Mouse (Mus musculus): Measurements from ENCODE around the gene Gm49340. TPM values are rescaled to one million over a fixed set of nuclear protein-coding genes. Genes with fewer than 3 reads are reported as not detected.

Gene Gm49340
- total and polyA plus RNA-seq, 2 experiments from 2014 or later, result not detected

DNA sequence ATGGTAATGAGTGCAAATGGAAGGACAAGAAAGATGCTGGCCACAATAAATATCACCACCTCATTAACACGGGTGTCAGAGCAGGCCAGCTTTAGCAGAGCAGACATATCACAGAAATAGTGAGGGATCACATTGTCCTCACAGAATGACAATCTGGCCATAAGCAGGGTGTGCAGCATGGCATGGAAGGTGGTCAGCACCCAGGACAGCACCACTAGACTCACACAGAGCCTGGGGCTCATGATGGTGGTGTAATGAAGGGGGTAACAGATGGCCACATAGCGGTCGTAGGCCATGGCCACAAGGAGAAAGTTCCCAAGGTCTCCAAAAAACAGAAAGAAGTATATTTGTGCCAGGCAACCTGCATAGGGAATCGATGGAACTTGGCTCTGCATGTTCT is 65.8 kb downstream of the Gm49340 start:
- Histone ChIP-seq H3K27me3 (ENCODE audit: insufficient read depth, low read length) (no peaks in the 10 kb centered on the region), H3K9me3 (ENCODE audit: low read length) (0 out of 2 replicates have a peak, but pooled peaks cover under 1% of the 10 kb centered on the region), H3K27ac (ENCODE audit: low read depth, low read length) (no peak overlapping the region), H3K4me1 (ENCODE audit: insufficient read depth, low read length) (no peaks in the 10 kb centered on the region), H3K36me3 (ENCODE audit: insufficient read depth, low read length) (no peaks in the 10 kb centered on the region), H3K4me3 (ENCODE audit: low read depth, low read length) (no peak overlapping the region), H3K9ac (replicated peaks; ENCODE audit: low read length, poor library complexity, severe bottlenecking) (no peak overlapping the region), H3K4me2 (ENCODE audit: low read depth, low read length, poor library complexity, severe bottlenecking) (no peak overlapping the region)
- DNase-seq (ENCODE audit: low spot score), result no peak
- TF ChIP-seq CTCF (IDR thresholded peaks at IDR 0.05), result no peak
- ATAC-seq (ENCODE audit: low FRiP score), result no peak
- WGBS, result 76% methylated on average over 4 of the region's 4 CpGs

DNA sequence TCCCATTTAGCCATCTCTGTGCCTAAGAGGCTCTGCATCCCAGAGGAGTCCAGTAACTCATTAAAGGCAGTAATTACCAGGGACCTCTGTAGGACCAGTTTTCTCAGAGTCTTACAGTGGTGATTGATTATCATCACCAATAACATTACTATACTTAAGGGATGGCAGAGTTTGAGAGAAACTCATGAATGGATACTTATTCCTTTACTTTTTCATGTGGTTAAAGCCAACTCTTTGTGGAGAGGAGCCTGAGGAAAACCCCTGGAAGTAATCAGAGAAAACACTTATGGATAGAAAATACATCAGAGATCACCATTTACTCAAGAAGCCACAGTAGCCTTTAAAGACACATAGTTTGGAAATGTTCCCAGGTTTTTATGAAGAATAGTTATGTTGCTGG is 70.0 kb downstream of the Gm49340 start, which contains the start of gene Olfr1:
Olfr1 (minus strand) TSS at position 101 of the 400 bp plus-strand sequence.
- Histone ChIP-seq H3K4me1 (ENCODE audit: insufficient read depth, low read length) (no peaks in the 10 kb centered on the region), H3K9me3 (ENCODE audit: low read length) (0 out of 2 replicates have a peak, but pooled peaks cover 2% of the 10 kb centered on the region), H3K4me3 (ENCODE audit: low read depth, low read length) (no peak within 1 kb of the TSS), H3K27me3 (ENCODE audit: insufficient read depth, low read length) (no peaks in the 10 kb centered on the region), H3K36me3 (ENCODE audit: insufficient read depth, low read length) (no peaks in the 10 kb centered on the region), H3K4me2 (ENCODE audit: low read depth, low read length, poor library complexity, severe bottlenecking) (no peak within 1 kb of the TSS), H3K9ac (replicated peaks; ENCODE audit: low read length, poor library complexity, severe bottlenecking) (no peak within 1 kb of the TSS), H3K27ac (ENCODE audit: low read depth, low read length) (no peak within 1 kb of the TSS)
- DNase-seq (ENCODE audit: low spot score), result no peak
- no peak for ATAC-seq (ENCODE audit: low FRiP score)
- TF ChIP-seq CTCF (IDR thresholded peaks at IDR 0.05), result no peak

Other genes with a start within 250 kb of the Gm49340 start
- gene Itgae, start 239.2 kb upstream of the Gm49340 start, total RNA-seq (2014; rRNA removed), result 0.05 TPM in 1 of 2 replicates, not detected in the other
- 0.09 and 0.10 TPM in 2 replicates for gene Itgae, start 239.2 kb upstream of the Gm49340 start, polyA plus RNA-seq (2015; fragmentation: Nextera tagmentation; extraction: Ambion mirVana)
- gene Haspin, start 191.4 kb upstream of the Gm49340 start, total RNA-seq (2014; rRNA removed), result 0.60 and 1.4 TPM in 2 replicates
- 0.97 and 1.3 TPM in 2 replicates for gene Haspin, start 191.4 kb upstream of the Gm49340 start, polyA plus RNA-seq (2015; fragmentation: Nextera tagmentation; extraction: Ambion mirVana)
- gene P2rx5, start 169.3 kb upstream of the Gm49340 start, total RNA-seq (2014; rRNA removed), result 1.1 TPM in 1 of 2 replicates, not detected in the other
- gene P2rx5, start 169.3 kb upstream of the Gm49340 start, polyA plus RNA-seq (2015; fragmentation: Nextera tagmentation; extraction: Ambion mirVana), result 0.28 and 0.50 TPM in 2 replicates
- 141 and 143 TPM in 2 replicates for gene Emc6, start 152.7 kb upstream of the Gm49340 start, total RNA-seq (2014; rRNA removed)
- gene Emc6, start 152.7 kb upstream of the Gm49340 start, polyA plus RNA-seq (2015; fragmentation: Nextera tagmentation; extraction: Ambion mirVana), result 169 and 182 TPM in 2 replicates
- gene Tax1bp3, start 152.7 kb upstream of the Gm49340 start, total RNA-seq (2014; rRNA removed), result 43.8 and 55.6 TPM in 2 replicates
- gene Tax1bp3, start 152.7 kb upstream of the Gm49340 start, polyA plus RNA-seq (2015; fragmentation: Nextera tagmentation; extraction: Ambion mirVana), result 91.0 and 100 TPM in 2 replicates
- gene Ctns, start 130.7 kb upstream of the Gm49340 start, total RNA-seq (2014; rRNA removed), result 21.5 and 22.9 TPM in 2 replicates
- 13.0 and 13.3 TPM in 2 replicates for gene Ctns, start 130.7 kb upstream of the Gm49340 start, polyA plus RNA-seq (2015; fragmentation: Nextera tagmentation; extraction: Ambion mirVana)
- 2.2 and 2.7 TPM in 2 replicates for gene Shpk, start 130.3 kb upstream of the Gm49340 start, total RNA-seq (2014; rRNA removed)
- 2.2 and 2.3 TPM in 2 replicates for gene Shpk, start 130.3 kb upstream of the Gm49340 start, polyA plus RNA-seq (2015; fragmentation: Nextera tagmentation; extraction: Ambion mirVana)
- 0.33 and 0.42 TPM in 2 replicates for gene Trpv1, start 95.4 kb upstream of the Gm49340 start, total RNA-seq (2014; rRNA removed)
- gene Trpv1, start 95.4 kb upstream of the Gm49340 start, polyA plus RNA-seq (2015; fragmentation: Nextera tagmentation; extraction: Ambion mirVana), result 0.31 and 0.47 TPM in 2 replicates
- gene Trpv3, start 62.4 kb upstream of the Gm49340 start, total RNA-seq (2014; rRNA removed), result 0.27 and 0.66 TPM in 2 replicates
- gene Trpv3, start 62.4 kb upstream of the Gm49340 start, polyA plus RNA-seq (2015; fragmentation: Nextera tagmentation; extraction: Ambion mirVana), result 0.20 and 0.31 TPM in 2 replicates
- gene Aspa, start 145 bp upstream of the Gm49340 start, total RNA-seq (2014; rRNA removed), result 3.0 and 3.9 TPM in 2 replicates
- gene Aspa, start 145 bp upstream of the Gm49340 start, polyA plus RNA-seq (2015; fragmentation: Nextera tagmentation; extraction: Ambion mirVana), result 4.2 and 5.0 TPM in 2 replicates
- not detected in 2 replicates for gene Spata22, start within 50 bp of the Gm49340 start, total RNA-seq (2014; rRNA removed)
- gene Spata22, start within 50 bp of the Gm49340 start, polyA plus RNA-seq (2015; fragmentation: Nextera tagmentation; extraction: Ambion mirVana), result 0.16 and 0.31 TPM in 2 replicates
- gene Olfr20, start 21.0 kb downstream of the Gm49340 start, total RNA-seq (2014; rRNA removed), result not detected in 2 replicates
- gene Olfr20, start 21.0 kb downstream of the Gm49340 start, polyA plus RNA-seq (2015; fragmentation: Nextera tagmentation; extraction: Ambion mirVana), result not detected in 2 replicates
- gene Olfr376, start 41.5 kb downstream of the Gm49340 start, total RNA-seq (2014; rRNA removed), result not detected in 2 replicates
- not detected in 2 replicates for gene Olfr376, start 41.5 kb downstream of the Gm49340 start, polyA plus RNA-seq (2015; fragmentation: Nextera tagmentation; extraction: Ambion mirVana)
- not detected in 2 replicates for gene Olfr1, start 69.9 kb downstream of the Gm49340 start, total RNA-seq (2014; rRNA removed)
- not detected in 2 replicates for gene Olfr1, start 69.9 kb downstream of the Gm49340 start, polyA plus RNA-seq (2015; fragmentation: Nextera tagmentation; extraction: Ambion mirVana)
- gene Olfr378, start 98.7 kb downstream of the Gm49340 start, total RNA-seq (2014; rRNA removed), result not detected in 2 replicates
- not detected in 2 replicates for gene Olfr378, start 98.7 kb downstream of the Gm49340 start, polyA plus RNA-seq (2015; fragmentation: Nextera tagmentation; extraction: Ambion mirVana)
- not detected in 2 replicates for gene Olfr380, start 127.8 kb downstream of the Gm49340 start, total RNA-seq (2014; rRNA removed)
- not detected in 2 replicates for gene Olfr380, start 127.8 kb downstream of the Gm49340 start, polyA plus RNA-seq (2015; fragmentation: Nextera tagmentation; extraction: Ambion mirVana)
- not detected in 2 replicates for gene Olfr381, start 161.9 kb downstream of the Gm49340 start, total RNA-seq (2014; rRNA removed)
- gene Olfr381, start 161.9 kb downstream of the Gm49340 start, polyA plus RNA-seq (2015; fragmentation: Nextera tagmentation; extraction: Ambion mirVana), result not detected in 2 replicates
- not detected in 2 replicates for gene Olfr382, start 187.5 kb downstream of the Gm49340 start, total RNA-seq (2014; rRNA removed)
- not detected in 2 replicates for gene Olfr382, start 187.5 kb downstream of the Gm49340 start, polyA plus RNA-seq (2015; fragmentation: Nextera tagmentation; extraction: Ambion mirVana)

Data from midbrain, postnatal 0 days (tissue).